Mouse (Mus musculus): ENCODE measurements around the gene ccdc198.

DNA sequence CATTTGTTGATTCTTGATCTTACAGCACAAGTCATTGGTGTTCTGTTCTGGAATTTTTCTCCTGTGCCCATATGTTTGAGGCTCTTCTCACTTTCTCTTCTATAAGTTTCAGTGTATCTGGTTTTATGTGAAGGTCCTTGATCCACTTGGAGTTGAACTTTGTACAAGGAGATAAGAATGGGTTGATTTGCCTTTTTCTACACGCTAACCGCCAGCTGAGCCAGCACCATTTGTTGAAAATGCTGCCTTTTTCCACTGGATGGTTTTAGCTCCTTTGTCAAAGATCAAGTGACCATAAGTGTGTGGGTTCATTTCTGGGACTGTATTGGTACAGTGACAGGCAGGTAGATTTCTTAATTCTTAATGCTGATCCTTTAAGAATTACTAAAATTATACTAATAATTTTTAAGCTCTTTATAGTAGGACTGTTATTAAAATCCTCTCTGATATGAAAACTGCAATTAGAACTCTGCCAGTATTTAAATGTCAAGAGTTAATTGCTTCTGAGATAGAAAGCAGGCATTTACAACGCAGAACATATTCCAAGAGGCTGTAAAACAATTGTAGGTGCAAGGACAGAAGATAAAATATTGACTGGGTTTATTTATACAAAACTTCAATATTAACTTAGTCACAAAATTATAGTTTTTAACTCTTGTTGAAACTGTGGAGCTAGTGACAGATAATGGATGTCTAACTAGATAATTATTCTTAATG, 44.9 kb upstream of the ccdc198 start:
- TF ChIP-seq CTCF (IDR thresholded peaks at IDR 0.05; ENCODE audit: low read depth, low read length): no peak
- no peak for TF ChIP-seq TAL1 (conservative IDR thresholded peaks at IDR 0.05; ENCODE audit: low read depth, low read length)

Data from G1E (cell line).